Mouse (Mus musculus) cerebellum, postnatal 36 days (tissue): ENCODE data around the gene Dvl3.
"Not testable (repeated sequence)": the region's sequence is repeated elsewhere in the genome, so short reads cannot be mapped to it uniquely, and the experiment has no call there.

Experiments
- DNase-seq, 2 experiments: peaks; one replicate each; pipeline ENCODE4 v3.0.0; 2021 to 2022; ENCODE audit warnings: mixed read lengths in 2 of 2

The Dvl3 gene

DNA sequence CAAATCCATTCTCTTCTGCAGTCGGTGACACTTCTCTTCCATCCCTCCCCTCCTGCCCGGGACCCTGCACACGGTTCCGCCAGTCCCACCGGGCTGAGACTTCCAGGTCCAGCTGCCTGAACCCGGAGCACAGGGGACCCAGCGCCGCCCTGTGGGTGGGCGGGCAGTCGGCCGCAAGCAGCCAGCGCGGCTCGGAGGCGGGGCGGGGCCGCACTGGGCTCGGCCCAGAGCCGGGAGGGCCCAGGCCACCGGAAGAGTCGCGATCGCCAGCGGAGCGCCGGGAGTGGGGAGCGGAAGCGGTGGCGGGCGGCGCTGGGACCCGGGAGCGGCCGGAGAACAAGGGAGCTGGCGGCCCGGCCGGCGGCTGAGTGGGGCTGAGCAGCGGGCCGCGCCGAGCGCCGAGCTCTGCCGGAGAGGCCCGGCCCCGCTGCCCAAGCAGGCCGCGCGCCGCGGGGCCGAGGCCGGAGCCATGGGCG lies at the start of gene Dvl3:
TSS of gene Dvl3 (plus strand) at position 257 of the 476 bp plus-strand sequence.
- peak; percentile 85 to 92 for DNase-seq

DNA sequence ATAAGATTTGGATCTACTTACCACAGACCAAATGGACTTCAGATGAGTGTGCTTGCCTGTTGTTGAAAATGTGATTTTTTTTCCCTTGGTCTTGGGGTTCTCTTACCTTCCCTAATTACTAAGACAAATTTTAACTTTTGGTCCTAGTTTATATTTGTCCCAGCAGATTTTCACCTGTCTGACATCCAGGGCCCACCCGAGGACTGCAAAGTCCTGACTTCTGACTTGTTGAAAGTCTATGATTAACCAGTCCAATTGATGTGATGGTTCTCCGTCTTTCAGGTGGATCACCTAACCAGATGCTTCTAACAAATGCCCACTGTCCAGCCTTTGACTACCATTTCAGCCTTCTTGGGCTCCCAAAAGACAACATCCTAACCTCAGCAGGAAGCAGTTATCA lies 45.8 kb upstream of the Dvl3 start:
- DNase-seq = no peak

DNA sequence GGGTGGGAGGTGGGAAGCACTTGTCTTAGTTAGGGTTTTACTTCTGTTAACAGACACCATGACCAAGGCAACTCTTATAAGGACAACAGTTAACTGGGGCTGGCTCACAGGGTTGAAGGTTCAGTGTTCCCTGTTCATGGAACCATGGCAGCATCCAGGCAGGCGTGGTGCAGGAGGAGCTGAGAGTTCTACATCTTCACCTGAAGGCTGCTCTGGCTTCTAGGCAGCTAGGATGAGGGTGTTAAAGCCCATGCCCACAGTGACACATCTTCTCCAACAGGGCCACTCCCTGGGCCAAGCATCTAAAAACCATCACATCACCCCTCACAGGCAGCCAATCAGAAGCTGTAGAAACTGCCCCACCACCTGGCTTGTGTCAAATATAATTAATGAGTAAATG lies 45.1 kb upstream of the Dvl3 start:
- no peak for DNase-seq

DNA sequence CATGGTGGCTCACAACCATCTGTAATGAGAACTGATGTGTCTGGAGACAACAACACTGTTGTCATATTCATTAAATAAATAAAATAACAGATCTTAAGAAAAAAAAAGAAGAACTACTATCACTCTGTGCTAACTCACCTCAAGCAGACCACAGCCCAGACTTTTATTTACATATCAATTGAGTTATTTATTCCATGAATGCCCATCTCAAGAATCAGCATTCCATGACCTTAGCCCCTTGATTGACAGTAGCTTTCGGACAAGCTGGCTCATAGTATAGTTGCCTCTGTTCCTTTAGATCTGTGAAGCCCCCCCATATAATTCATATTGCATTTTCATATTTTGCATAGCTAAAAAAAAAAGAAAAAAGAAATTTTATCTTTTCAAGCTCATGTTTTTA lies 43.0 kb upstream of the Dvl3 start:
- no peak for DNase-seq

DNA sequence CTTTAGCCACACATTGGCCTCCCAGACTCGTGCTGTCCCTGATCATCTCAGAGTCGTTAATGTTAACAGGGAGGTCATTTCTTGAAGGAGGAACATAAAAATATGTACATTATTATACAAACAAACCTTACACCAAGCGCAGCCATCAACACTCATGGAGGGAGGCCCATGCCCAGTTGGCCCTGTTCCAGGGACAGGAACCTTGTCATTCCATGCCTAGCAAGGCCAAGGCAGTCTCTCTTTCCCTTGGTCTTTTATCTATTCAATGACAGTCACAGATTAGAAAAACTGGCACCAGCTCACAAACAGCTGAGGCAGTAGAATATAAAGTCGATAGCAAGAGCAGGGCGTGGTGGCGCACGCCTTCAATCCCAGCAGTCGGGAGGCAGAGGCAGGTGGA lies 42.6 kb upstream of the Dvl3 start:
- DNase-seq = no peak

DNA sequence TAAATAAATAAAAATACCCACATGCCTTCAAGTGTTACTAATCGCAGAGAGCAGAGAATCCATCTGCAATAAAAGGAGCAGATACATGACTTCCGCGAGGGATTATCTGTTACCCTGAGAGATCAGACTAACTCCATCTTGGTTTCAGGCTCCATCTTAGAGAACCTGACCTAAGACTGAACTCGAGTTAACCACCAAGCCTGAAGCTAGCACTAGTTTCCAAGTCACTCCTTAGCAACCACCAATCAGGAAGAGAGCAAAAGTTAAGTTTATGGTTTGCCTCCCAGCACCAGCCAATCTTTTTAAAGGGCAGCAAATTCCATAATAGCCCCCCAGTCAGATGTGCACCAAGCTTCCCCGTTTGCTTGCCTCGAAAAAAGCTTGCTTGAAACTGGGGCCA lies 42.0 kb upstream of the Dvl3 start:
- no peak for DNase-seq

DNA sequence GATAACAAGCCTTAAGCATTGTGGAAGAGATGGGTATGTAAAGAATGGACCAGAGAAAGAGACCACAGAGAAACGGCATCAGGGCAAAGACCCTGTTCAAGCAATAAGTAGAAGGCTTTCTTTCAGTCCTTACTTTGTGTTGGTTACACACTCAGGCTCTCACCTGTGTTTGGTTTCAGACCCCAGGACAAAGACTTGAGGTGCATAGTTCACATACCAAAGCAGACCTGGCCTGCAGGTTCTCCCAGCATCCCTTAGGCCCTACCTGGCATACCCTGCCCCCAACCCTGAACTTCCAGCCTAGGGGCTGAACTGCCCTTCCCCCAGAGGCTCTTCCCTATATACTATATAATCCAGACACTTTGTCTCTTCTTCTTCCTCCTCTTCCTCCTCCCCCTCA lies 41.4 kb upstream of the Dvl3 start:
- DNase-seq = no peak

DNA sequence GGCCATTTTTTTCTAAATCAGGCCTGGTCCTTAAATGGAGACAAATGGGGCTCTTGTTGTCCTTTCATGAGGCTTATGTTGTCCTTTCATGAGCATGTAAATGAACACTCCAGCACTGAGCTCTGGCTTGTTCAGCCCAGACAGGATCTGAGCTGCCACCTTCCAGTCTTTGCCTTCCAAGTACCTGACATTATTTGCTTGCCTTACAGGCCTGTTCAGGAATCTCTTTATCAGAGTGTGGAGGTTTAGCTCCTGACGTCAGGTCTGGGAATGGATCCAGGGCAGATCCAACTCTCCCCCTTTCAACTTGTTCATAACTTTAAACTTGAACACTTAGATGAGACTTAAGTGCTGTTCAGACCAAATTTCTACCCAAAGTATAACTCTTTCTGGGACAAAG lies 39.9 kb upstream of the Dvl3 start:
- no peak for DNase-seq

DNA sequence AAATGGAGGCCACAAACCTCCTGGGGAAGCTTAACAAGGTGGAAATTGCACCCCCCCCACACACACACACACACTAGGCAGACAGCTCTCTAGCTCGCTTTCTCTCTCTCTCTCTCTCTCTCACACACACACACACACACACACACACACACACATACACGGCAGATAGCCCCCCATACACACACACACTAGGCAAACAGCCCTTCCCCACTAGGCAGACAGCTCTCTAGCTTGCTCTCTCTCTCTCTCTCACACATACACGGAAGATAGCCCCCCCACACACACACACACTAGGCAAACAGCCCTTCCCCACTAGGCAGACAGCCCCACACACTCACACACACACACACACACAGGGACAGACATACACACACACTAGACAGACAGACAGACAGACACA lies 39.5 kb upstream of the Dvl3 start:
- DNase-seq = no peak

DNA sequence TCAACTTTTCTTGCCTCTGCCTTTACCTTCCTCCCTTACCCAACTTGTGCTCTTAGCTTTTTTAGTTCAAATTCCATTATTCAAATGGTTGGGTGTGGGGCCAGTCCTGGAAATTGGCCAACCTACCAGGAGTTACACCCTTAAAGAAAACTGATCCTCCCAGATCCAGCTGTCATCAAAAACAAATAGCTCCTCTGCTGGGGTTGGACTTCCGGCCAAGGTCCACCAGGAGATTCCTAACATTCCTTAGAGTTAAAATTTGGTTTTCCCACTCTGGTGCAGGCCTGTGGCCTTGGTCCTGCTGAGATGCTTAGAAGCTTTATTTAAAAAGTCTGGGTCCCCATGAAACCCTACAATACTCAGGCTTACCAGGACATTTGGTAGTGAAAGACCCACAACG lies 38.3 kb upstream of the Dvl3 start:
- DNase-seq = no peak

DNA sequence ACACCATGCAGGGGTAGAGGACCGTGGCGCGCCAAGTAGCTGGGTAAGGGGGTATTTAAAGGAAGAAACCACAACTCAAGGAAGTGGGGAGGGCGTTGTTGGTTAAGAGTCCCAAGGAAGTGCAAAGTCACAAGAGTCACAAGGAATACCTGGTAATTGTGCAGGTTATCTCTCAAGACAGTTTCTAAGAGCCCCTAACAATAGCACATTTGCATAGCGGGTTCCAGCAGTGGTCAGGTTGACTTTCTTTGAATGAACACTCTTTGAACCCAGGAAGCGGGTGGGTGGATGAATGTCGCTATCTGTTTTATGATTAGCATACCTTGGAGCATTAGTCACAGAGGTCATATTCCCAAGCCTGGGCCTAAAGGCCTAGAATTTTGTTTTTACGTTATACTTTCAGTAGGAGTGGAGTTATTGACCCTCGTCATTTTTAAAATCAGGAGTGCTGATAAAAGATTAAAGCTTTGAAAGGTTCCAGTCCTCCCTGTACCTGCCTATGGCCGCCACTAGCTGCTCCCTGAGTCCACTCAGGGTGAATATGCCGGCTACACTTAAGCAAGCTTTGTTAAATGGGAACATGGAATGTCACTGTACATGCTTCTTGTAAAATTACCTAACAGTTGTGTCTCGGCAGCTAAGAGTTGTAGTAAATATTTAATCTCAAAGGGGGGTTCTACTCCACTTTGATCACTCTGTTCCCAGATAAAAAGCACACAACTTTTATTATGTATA lies 37.6 kb upstream of the Dvl3 start:
- DNase-seq = not testable (repeated sequence)

DNA sequence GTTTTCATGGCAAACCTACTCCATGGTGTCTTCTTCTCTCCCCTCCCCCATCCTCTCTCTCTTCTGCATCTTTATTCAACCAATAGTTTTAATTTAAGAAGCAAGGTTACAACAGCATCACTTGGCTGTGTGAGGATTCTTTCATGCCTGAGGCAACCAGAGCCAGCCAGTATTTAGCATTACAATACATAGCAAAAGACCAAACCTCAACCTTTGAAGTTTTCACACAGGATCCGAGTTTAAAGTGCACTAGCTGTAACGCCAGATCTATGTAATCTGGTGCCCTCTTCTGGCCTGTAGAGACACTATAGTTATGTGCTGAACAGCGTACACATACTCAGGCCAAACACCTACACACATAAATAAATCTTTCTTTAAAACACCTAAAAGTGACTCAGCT lies 36.7 kb upstream of the Dvl3 start:
- DNase-seq = no peak

DNA sequence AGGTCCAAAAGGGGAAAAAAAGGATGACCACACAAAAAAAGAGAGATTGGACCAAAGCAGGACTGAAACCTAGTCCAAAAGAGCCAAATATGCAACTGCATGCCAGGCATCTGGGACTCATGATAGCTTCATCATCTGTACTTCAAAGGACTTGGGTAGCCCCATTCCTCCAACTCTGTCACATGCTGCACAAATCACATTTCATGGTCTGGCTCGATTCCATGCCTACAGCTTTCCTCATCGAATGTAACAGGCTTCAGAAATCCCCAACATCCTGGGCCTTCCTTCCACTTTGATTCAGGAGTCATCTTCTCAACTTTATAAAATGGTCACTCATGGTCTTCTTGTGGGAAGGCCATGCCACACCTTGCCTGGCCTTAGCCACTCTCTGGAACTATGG lies 35.0 kb upstream of the Dvl3 start:
- no peak for DNase-seq

DNA sequence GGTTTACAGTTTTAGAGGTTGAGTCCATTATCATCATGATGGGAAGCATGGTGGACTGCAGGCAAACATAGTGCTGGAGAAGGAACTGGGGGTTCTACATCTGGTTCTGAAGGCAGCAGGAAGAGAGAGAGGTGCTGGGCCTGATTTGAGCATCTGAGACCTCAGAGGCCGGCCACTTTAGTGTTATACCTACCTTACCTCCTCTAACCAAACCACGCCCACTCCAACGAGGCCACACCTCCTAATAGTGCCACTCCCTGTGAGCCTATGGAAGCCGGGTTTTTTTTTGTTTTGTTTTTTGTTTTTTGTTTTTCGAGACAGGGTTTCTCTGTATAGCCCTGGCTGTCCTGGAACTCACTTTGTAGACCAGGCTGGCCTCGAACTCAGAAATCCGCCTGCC lies 33.1 kb upstream of the Dvl3 start:
- not testable (repeated sequence) for DNase-seq

DNA sequence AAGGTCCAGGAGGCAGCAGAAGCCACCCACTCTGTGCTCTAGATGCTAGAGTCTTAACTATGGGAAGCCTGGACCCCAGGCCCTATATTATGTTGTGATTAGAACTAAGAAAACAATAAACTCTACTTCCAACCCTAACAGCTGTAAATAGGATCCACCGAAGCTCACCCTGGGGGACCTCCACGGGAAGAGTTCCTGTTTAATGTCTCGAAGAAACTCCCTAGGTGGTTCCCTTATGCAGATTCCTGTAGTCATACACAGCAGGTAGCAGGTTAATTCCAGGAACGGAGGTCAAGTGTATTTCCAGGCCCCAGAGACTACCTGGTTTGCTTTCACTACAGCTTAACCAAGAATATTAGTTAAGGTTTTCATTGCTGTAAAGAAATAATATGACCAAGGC lies 31.7 kb upstream of the Dvl3 start:
- no peak for DNase-seq

DNA sequence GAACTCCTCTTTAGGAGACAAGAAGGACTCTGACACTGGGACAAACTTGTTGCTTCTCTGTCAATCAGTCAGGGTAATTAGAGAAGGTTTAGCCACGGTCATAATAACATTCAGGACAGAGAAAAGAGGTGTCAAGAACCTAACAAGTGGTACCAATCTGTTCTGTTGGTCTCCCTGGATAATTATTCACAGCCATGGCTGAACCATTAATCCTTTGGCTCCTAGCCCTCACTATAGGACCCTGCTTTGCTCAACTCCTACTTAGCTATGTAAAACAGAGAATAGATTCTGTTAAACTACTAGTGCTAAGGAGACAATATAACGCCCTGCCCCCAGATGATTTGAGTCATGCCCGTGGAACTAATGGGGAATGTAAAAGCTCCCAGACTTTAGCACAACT lies 30.7 kb upstream of the Dvl3 start:
- DNase-seq = no peak

DNA sequence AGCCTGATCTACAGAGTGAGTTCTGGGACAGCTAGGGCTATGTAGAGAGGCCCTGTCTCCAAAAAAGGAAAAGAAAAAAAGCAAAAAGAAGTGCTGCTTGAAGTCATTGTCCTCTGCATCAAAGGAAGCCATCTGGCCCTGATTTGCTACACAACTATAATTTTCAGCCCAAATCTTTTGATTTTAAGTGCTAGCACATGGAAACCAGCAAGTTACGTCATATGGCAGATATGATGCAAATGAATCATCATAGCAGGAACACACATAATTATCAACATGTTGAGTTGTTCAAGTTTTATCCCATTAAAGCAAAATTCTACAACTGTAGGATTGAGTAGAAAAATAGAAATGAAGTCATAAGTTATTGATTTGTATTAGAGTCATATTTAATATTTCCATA lies 28.6 kb upstream of the Dvl3 start:
- no peak for DNase-seq

DNA sequence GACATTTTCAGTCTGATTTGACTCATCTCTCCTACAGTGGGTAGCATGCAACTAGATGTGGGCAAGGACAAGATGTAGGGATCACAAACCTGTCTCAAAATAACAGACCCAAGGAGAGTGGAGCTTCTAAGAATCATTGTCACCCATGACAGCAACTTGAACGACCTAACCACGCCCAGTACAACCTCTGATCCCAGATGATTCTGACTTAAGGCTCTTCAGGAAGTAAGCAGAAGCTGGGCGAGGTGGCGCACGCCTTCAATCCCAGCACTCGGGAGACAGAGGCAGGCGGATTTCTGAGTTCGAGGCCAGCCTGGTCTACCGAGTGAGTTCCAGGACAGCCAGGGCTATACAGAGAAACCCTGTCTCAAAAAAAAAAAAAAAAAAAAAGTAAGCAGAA lies 28.0 kb upstream of the Dvl3 start:
- DNase-seq = not testable (repeated sequence)

DNA sequence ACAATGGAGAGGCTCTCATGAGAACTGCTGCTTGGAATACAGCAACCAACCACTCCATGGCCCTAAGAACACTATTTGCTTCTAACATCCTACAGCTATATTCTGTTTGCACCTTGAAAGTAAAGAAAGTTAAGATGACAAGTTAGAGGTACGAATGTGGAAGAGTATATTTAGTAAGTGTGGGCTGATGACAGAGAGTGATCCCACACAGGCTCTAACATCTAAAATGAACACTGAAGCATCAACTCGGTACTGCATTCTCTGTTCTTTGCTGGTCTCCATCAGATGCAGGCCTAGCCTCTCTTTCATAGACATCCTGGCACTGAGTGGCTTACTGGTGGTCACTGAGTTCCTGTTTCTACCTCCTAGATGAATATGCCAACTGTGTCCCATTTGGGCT lies 27.5 kb upstream of the Dvl3 start:
- DNase-seq = no peak

DNA sequence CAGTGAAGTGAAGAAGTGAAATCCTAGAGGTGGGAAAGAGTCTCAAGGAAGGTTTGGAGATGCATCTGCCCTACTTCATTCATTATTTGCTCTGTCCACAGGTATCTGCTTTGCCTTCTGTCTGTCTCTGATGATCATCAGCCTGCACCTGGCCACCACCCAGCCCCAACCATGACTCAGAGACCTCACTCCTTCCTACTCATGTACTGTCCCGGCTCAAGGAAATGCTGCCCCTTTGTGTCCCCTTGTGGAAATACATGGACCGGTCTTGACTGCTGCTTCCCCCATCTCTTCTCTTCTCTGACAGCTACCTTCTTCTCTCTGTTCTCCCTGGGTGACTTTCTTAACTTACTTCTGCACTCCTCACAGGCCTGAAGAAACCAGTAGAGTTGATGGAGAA lies 26.2 kb upstream of the Dvl3 start:
- no peak for DNase-seq

DNA sequence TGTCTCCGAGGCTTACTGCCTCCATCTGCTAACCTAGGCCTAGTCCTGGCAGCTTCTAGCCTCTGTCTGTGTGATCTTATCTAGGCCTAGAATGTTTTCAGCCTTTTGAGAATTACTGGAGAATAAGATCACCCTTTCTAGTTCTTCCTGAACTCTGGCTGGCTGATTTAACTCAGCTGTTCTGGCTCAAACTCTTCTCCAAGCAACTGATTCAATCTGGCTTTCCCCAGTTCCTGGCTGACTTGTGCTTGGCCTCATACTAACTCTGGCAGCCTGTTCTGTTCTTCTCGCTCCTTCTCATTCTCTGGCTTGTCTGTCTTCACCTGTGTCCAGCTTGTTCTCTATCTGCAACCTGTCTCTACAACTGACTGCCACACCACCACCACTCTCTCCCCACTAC lies 25.5 kb upstream of the Dvl3 start:
- no peak for DNase-seq

DNA sequence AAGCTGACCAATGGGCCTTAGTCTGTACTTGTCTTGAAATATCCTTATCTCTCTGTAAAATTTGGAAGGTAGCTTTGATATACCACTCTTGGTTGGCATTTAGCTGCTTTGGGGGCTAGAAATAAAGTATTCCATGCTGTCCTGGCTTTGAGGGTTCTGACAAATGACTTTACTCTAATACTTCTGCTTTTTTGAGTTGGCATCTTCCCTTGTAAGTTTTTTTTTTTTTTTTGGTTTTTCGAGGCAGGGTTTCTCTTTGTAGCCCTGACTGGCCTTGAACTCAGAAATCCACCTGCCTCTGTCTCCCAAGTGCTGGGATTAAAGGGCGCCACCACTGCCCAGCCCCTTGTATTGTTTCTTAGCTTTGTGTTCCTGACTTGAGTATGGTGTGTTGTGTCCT lies 23.3 kb upstream of the Dvl3 start:
- DNase-seq = no peak

DNA sequence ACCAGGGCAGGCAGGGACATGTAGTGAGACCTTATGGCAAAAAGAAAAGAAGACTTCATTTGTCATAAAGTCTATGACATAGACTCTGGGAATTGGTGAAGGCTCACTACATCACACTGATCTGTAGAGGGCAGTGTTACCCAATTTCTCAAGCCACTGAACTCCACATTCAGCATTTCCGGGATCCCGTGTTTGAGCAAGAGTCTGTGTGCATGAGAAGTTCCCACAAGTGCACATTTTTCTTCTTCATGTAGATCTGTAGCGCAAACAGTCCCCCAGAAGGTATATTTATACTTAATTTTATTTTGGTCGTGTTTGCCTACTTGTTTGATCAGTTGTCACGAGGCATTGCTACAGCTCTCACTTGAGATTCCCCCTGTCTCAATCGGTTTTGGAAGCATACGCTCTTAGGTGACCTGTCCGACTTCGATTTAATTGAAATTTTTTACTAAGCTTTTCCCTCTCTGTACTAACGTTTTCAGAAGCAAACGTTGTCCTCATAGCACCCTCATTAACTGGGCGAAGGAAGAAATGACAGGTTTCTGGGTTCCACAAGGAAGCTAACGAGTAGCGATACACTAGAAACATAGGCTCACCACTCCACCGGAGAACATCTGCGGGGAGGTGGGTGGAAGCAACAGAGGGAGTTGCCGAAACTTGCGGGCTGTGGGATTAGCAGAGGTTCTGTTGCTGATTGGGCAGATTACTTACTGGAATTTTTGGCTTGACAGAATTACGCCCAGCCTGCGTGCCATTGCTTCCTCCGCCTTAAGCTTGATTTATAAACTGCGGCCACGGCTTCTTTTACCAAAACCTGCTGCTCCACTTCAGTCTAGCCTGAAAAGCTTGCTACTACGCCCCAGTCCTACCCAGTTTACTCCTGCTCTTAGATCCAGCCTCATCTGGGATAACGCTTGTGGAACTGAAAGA lies 19.8 kb upstream of the Dvl3 start:
- peak; percentile 35 to 65 for DNase-seq

DNA sequence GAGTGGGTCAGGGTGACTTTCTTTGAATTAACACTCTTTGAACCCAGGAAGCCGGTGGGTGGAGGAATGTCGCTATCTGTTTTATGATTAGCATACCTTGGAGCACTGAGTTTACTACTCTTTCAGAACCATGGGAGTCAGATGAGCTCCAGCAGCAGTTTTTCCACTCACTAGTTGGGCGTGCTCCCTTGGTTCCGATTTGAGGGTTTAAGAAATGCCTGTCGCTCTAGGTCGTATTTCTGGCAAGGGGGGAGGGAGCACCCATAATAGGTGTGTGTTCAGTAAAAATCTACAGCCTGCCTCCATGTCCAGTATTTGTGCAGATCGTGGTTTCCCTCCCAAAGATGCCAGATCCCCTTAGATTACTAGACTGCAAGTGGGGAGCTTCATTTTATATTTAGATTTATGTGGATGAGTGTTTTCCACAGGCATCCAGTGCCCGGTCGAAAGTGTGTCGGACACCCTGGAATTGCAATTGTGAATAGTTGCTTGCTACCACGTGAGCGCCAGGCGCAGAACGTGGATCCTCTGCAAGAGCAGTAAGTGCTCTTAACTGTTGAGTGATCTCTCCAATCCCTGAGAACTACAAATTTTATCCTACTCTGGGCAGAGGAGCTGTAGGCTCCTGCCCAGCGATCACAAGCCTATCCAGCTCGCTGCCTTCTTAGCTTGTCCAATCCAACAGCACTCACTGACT lies 18.7 kb upstream of the Dvl3 start:
- DNase-seq = no peak
